Comparison of ENCODE assay signal across 8 mouse cellular contexts in genomic region chr2:163853461-163853901, GRCm38 (mm10). TPM values are rescaled to one million over a fixed set of nuclear protein-coding genes. Genes with fewer than 3 reads are reported as not detected.
DNase-seq lines count a peak whose midpoint lies in the region; ATAC-seq and TF ChIP-seq lines count a peak whose summit lies in the region.

Gene Kcnk15, plus strand, starts transcription at chr2:163853651.

- ATAC-seq in heart, embryonic 13.5 days (ENCODE audit: extremely low read depth, insufficient number of reproducible peaks, low FRiP score, low TSS enrichment): no peak
- no peak for ATAC-seq in forebrain, embryonic 11.5 days (replicated peaks; ENCODE audit: low FRiP score)
- no peak for ATAC-seq in limb, embryonic 14.5 days (ENCODE audit: low FRiP score, low read depth)
- ATAC-seq in CD4-positive, CD25-positive, alpha-beta regulatory T cell, adult 4 months: no peak

- TF ChIP-seq POLR2A in limb, embryonic 14.5 days (IDR thresholded peaks at IDR 0.05; ENCODE audit: borderline replicate concordance, extremely low read depth, insufficient read depth, insufficient read length): no peak

- H3K36me3 ChIP-seq in heart, embryonic 13.5 days: no peaks in the 10 kb centered on the region
- H3K36me3 ChIP-seq in forebrain, embryonic 11.5 days (ENCODE audit: control insufficient read depth, insufficient read depth, low read length): no peaks in the 10 kb centered on the region
- no peaks in the 10 kb centered on the region for H3K36me3 ChIP-seq in limb, embryonic 14.5 days (ENCODE audit: control insufficient read depth, insufficient read depth, low read length)

- H3K4me1 ChIP-seq in heart, embryonic 13.5 days: peaks cover 14% of the 10 kb centered on the region; the same call in 1 of the 2 replicates
- peaks cover 2% of the 10 kb centered on the region; the same call in 1 of the 2 replicates for H3K4me1 ChIP-seq in forebrain, embryonic 11.5 days (replicated peaks; ENCODE audit: control insufficient read depth, insufficient read depth, low read length)
- no peaks in the 10 kb centered on the region for H3K4me1 ChIP-seq in limb, embryonic 14.5 days (ENCODE audit: control insufficient read depth, insufficient read depth, low read length)

- H3K4me2 ChIP-seq in heart, embryonic 13.5 days: peak within 1 kb of the TSS; percentile 58
- peak within 1 kb of the TSS; percentile 15; the same call in 1 of the 2 replicates for H3K4me2 ChIP-seq in forebrain, embryonic 11.5 days (ENCODE audit: low read depth, low read length, severe bottlenecking)
- H3K4me2 ChIP-seq in limb, embryonic 14.5 days (replicated peaks; ENCODE audit: low read depth, low read length, severe bottlenecking): peak within 1 kb of the TSS; percentile 31; the same call in 1 of the 2 replicates

- peaks cover 92% of the 10 kb centered on the region for H3K27me3 ChIP-seq in heart, embryonic 13.5 days (replicated peaks)
- peaks cover 50% of the 10 kb centered on the region for H3K27me3 ChIP-seq in forebrain, embryonic 11.5 days (ENCODE audit: control insufficient read depth, insufficient read depth, low read length)
- H3K27me3 ChIP-seq in limb, embryonic 14.5 days (ENCODE audit: control insufficient read depth, insufficient read depth, low read length): peaks cover 70% of the 10 kb centered on the region

- H3K27ac ChIP-seq in heart, embryonic 13.5 days (replicated peaks): no peak within 1 kb of the TSS
- H3K27ac ChIP-seq in forebrain, embryonic 11.5 days (ENCODE audit: low read depth, low read length): no peak within 1 kb of the TSS
- no peak within 1 kb of the TSS for H3K27ac ChIP-seq in limb, embryonic 14.5 days (replicated peaks; ENCODE audit: low read depth, low read length)

- H3K9ac ChIP-seq in heart, embryonic 13.5 days: no peak within 1 kb of the TSS
- no peak within 1 kb of the TSS for H3K9ac ChIP-seq in forebrain, embryonic 11.5 days (ENCODE audit: low read length)
- no peak within 1 kb of the TSS for H3K9ac ChIP-seq in limb, embryonic 14.5 days (ENCODE audit: low read depth, low read length, severe bottlenecking)

- no peak for DNase-seq in heart, postnatal 36 days
- peak; percentile 35 for DNase-seq in NIH3T3 (ENCODE audit: low read depth)
- DNase-seq in forebrain, embryonic 11.5 days (ENCODE audit: low spot score): peak; percentile 60
- DNase-seq in limb, embryonic 14.5 days (ENCODE audit: low spot score): peak; percentile 13
- DNase-seq in testis, postnatal 10 days (ENCODE audit: low spot score): peak; percentile 66
- DNase-seq in natural killer cell, adult 2 months (ENCODE audit: low spot score in 2 of 2): no peak

- H3K9me3 ChIP-seq in heart, embryonic 13.5 days: no peaks in the 10 kb centered on the region
- H3K9me3 ChIP-seq in forebrain, embryonic 11.5 days (ENCODE audit: control insufficient read depth, low read length): no peaks in the 10 kb centered on the region
- no peaks in the 10 kb centered on the region for H3K9me3 ChIP-seq in limb, embryonic 14.5 days (ENCODE audit: control insufficient read depth, low read length)

- H3K4me3 ChIP-seq in heart, embryonic 13.5 days: peak within 1 kb of the TSS; percentile 37
- peak within 1 kb of the TSS; percentile 14; the same call in 1 of the 2 replicates for H3K4me3 ChIP-seq in forebrain, embryonic 11.5 days (ENCODE audit: low read depth, low read length)
- H3K4me3 ChIP-seq in limb, embryonic 14.5 days (replicated peaks; ENCODE audit: low read length): peak within 1 kb of the TSS; percentile 20

- under 1% methylated on average over 38 of the region's 38 CpGs for WGBS in heart, embryonic 13.5 days
- 2% methylated on average over 38 of the region's 38 CpGs for WGBS in forebrain, embryonic 11.5 days
- 1% methylated on average over 23 of the region's 38 CpGs for WGBS in limb, embryonic 14.5 days

- intact Hi-C loops in heart, postnatal 36 days (cut with DNase I): no loop called here

RNA-seq across cellular contexts. Expression of gene Kcnk15, which starts in this region (rescaled TPM):
- polyA plus RNA-seq in heart, embryonic 13.5 days (2015; fragmentation: Nextera tagmentation; extraction: Ambion mirVana): not detected in 2 replicates
- not detected for total RNA-seq in heart, postnatal 36 days (2021)
- not detected in 2 replicates for polyA plus RNA-seq in forebrain, embryonic 11.5 days (2014; fragmentation: Nextera tagmentation; extraction: Ambion mirVana)
- not detected in 2 replicates for polyA plus RNA-seq in limb, embryonic 14.5 days (2012; rRNA removed)
- polyA plus RNA-seq in limb, embryonic 14.5 days (2014; fragmentation: Nextera tagmentation; extraction: Ambion mirVana): not detected in 2 replicates
- polyA plus RNA-seq in CD4-positive, CD25-positive, alpha-beta regulatory T cell, adult 4 months (2017; shearing (Covaris generic)): not detected

Comparison
In these comparisons a context has a peak if more than half of its experiments do, and no peak if none do; other contexts are left out.
1. Peak in DNase-seq, H3K4me3 ChIP-seq and H3K4me2 ChIP-seq in forebrain, embryonic 11.5 days; RNA of the gene not detected or under 1 TPM.
2. Peak in DNase-seq, H3K4me3 ChIP-seq and H3K4me2 ChIP-seq in limb, embryonic 14.5 days; RNA of the gene not detected or under 1 TPM.
3. DNase-seq: peak in NIH3T3 (single experiment) and testis, postnatal 10 days (single experiment); none in heart, postnatal 36 days (0 of 2) and natural killer cell, adult 2 months (0 of 2).
4. Peak in every context shown above with its lines, with median percentiles within 50 percentile points of each other: H3K4me2 ChIP-seq and H3K4me3 ChIP-seq.